Mouse (Mus musculus) E14TG2a.4 (cell line): ENCODE measurements around the gene Gm20388.

Experiments used
- CTCF ChIP-seq: conservative IDR thresholded peaks from 2 replicates; pipeline ENCODE4 v1.5.1; 2014; ENCODE audit warnings: low read length
- POU5F1 ChIP-seq: IDR thresholded peaks from 2 replicates; pipeline ENCODE4 v1.6.1; 2014; ENCODE audit warnings: low read length, borderline replicate concordance

GRCm38 (mm10) chr8:122124326-122124725 lies 2213.7 kb downstream of the Gm20388 start:
- peak; percentile 75 for TF ChIP-seq CTCF
- no peak for TF ChIP-seq POU5F1
